Mouse (Mus musculus): ENCODE measurements around the gene Agfg1. TPM values are rescaled to one million over a fixed set of nuclear protein-coding genes. Genes with fewer than 3 reads are reported as not detected.

Agfg1 gene
- total RNA-seq, 1 experiment = 66.6 TPM

- peaks cover 0 to 2% of the 10 kb centered on the region in 2 experiments; a peak in 2 of 4 replicates for H3K4me1 ChIP-seq (ENCODE audit: control insufficient read depth in 2 of 2, insufficient read depth in 2 of 2, low read length in 2 of 2, poor library complexity in 1 of 2)
- in situ Hi-C loops (cut with MboI; ENCODE audit: low sequenced_read_pairs in 2 of 2, unreplicated experiment in 2 of 2) = no loop called here
- DNase-seq (ENCODE audit: low read depth, low spot score) = no peak
- H3K9ac ChIP-seq (ENCODE audit: insufficient read depth, low read depth, low read length, poor library complexity, severe bottlenecking) = no peak overlapping the region
- no peaks in the 10 kb centered on the region for H3K36me3 ChIP-seq (ENCODE audit: control insufficient read depth, insufficient read depth, low read length, poor library complexity, severe bottlenecking)
- H3K4me3 ChIP-seq (ENCODE audit: insufficient read depth in 1 of 2, low read depth in 1 of 2, low read length in 2 of 2, poor library complexity in 1 of 2, severe bottlenecking in 1 of 2) = no peak overlapping the region
- no peak for TF ChIP-seq CHD2 (IDR thresholded peaks at IDR 0.05; ENCODE audit: low read depth, low read length)
- TF ChIP-seq ZNF384 (IDR thresholded peaks at IDR 0.05; ENCODE audit: low read depth, low read length) = no peak
- no peak for TF ChIP-seq HCFC1 (IDR thresholded peaks at IDR 0.05; ENCODE audit: borderline replicate concordance, insufficient read depth, low read length)
- no peak for TF ChIP-seq ZC3H11A (IDR thresholded peaks at IDR 0.05; ENCODE audit: borderline replicate concordance, low read depth, low read length)
- no peak for TF ChIP-seq MAFK (IDR thresholded peaks at IDR 0.05; ENCODE audit: insufficient read depth, low read depth, low read length)
- no peaks in the 10 kb centered on the region for H3K9me3 ChIP-seq (ENCODE audit: control insufficient read depth, insufficient read depth, low read depth, low read length)
- no peak overlapping the region for H3K27ac ChIP-seq (ENCODE audit: insufficient read depth, low read depth, low read length, poor library complexity, severe bottlenecking)
These were observed 4.7 kb upstream of the Agfg1 start for GRCm38 (mm10) chr1:82834572-82834971.

DNA sequence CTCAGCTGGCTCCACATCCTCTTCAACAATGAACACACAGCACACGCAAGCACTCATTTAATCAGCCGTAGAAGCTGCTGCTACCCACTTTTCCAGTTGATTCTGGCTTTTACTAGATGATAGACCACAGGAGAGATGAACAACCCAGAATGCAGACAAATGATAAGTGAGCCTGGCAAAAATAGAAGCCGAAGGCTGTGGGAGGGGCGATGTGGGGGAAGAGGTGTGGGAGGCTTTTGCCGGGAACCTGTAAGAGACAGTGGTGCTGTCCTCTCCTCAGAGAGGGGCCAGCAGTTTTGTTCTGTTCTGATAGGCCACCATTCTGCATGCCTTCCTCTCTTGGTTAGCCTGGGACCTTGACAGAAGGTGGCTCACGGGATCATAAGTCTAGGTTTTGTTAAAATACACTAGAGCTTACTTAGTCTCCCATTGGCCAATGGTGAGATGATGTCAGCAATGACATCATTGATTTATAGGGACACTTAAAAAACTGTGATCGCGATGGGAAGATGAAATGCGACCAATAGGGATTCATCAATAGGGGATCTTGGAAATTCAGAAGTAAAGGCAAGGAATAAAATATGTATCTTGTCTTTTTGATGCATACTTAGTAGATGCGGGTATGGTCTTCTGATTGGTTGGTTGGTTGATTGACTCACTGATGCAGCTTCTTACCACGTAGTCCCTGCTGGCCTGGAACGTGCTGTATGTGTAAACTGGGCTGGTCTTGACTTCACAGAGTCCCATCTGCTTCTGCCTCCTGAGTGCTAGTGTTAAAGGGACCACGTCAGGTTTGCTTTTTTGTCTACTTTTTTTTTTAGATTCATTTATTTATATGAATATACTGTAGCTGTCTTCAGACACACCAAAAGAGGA lies 2.7 kb upstream of the Agfg1 start:
- no peak overlapping the region for H3K27ac ChIP-seq (ENCODE audit: insufficient read depth, low read depth, low read length, poor library complexity, severe bottlenecking)
- TF ChIP-seq ZNF384 (IDR thresholded peaks at IDR 0.05; ENCODE audit: low read depth, low read length) = no peak
- no peak for TF ChIP-seq HCFC1 (IDR thresholded peaks at IDR 0.05; ENCODE audit: borderline replicate concordance, insufficient read depth, low read length)
- TF ChIP-seq ZC3H11A (IDR thresholded peaks at IDR 0.05; ENCODE audit: borderline replicate concordance, low read depth, low read length) = no peak
- TF ChIP-seq MAFK (IDR thresholded peaks at IDR 0.05; ENCODE audit: insufficient read depth, low read depth, low read length) = no peak
- peaks cover 0 to 2% of the 10 kb centered on the region in 2 experiments; a peak in 2 of 4 replicates for H3K4me1 ChIP-seq (ENCODE audit: control insufficient read depth in 2 of 2, insufficient read depth in 2 of 2, low read length in 2 of 2, poor library complexity in 1 of 2)
- no peaks in the 10 kb centered on the region for H3K9me3 ChIP-seq (ENCODE audit: control insufficient read depth, insufficient read depth, low read depth, low read length)
- H3K9ac ChIP-seq (ENCODE audit: insufficient read depth, low read depth, low read length, poor library complexity, severe bottlenecking) = no peak overlapping the region
- DNase-seq (ENCODE audit: low read depth, low spot score) = no peak
- H3K4me3 ChIP-seq (ENCODE audit: insufficient read depth in 1 of 2, low read depth in 1 of 2, low read length in 2 of 2, poor library complexity in 1 of 2, severe bottlenecking in 1 of 2) = no peak overlapping the region
- in situ Hi-C loops (cut with MboI; ENCODE audit: low sequenced_read_pairs in 2 of 2, unreplicated experiment in 2 of 2) = no loop called here
- no peaks in the 10 kb centered on the region for H3K36me3 ChIP-seq (ENCODE audit: control insufficient read depth, insufficient read depth, low read length, poor library complexity, severe bottlenecking)

GRCm38 (mm10) chr1:82837579-82837978 lies 1.7 kb upstream of the Agfg1 start:
- no peak overlapping the region for H3K4me3 ChIP-seq (ENCODE audit: insufficient read depth in 1 of 2, low read depth in 1 of 2, low read length in 2 of 2, poor library complexity in 1 of 2, severe bottlenecking in 1 of 2)
- peaks cover 2 to 3% of the 10 kb centered on the region in 2 experiments; a peak in 2 of 4 replicates for H3K4me1 ChIP-seq (ENCODE audit: control insufficient read depth in 2 of 2, insufficient read depth in 2 of 2, low read length in 2 of 2, poor library complexity in 1 of 2)
- no peak for DNase-seq (ENCODE audit: low read depth, low spot score)
- peaks cover 3% of the 10 kb centered on the region; the same call in 1 of the 2 replicates for H3K36me3 ChIP-seq (ENCODE audit: control insufficient read depth, insufficient read depth, low read length, poor library complexity, severe bottlenecking)
- H3K9ac ChIP-seq (ENCODE audit: insufficient read depth, low read depth, low read length, poor library complexity, severe bottlenecking) = no peak overlapping the region
- H3K27ac ChIP-seq (ENCODE audit: insufficient read depth, low read depth, low read length, poor library complexity, severe bottlenecking) = no peak overlapping the region
- no peak for TF ChIP-seq ZC3H11A (IDR thresholded peaks at IDR 0.05; ENCODE audit: borderline replicate concordance, low read depth, low read length)
- no peak for TF ChIP-seq MAFK (IDR thresholded peaks at IDR 0.05; ENCODE audit: insufficient read depth, low read depth, low read length)
- no peak for TF ChIP-seq CHD2 (IDR thresholded peaks at IDR 0.05; ENCODE audit: low read depth, low read length)
- TF ChIP-seq ZNF384 (IDR thresholded peaks at IDR 0.05; ENCODE audit: low read depth, low read length) = no peak
- TF ChIP-seq HCFC1 (IDR thresholded peaks at IDR 0.05; ENCODE audit: borderline replicate concordance, insufficient read depth, low read length) = no peak
- in situ Hi-C loops (cut with MboI; ENCODE audit: low sequenced_read_pairs in 2 of 2, unreplicated experiment in 2 of 2) = no loop called here
- H3K9me3 ChIP-seq (ENCODE audit: control insufficient read depth, insufficient read depth, low read depth, low read length) = no peaks in the 10 kb centered on the region

DNA sequence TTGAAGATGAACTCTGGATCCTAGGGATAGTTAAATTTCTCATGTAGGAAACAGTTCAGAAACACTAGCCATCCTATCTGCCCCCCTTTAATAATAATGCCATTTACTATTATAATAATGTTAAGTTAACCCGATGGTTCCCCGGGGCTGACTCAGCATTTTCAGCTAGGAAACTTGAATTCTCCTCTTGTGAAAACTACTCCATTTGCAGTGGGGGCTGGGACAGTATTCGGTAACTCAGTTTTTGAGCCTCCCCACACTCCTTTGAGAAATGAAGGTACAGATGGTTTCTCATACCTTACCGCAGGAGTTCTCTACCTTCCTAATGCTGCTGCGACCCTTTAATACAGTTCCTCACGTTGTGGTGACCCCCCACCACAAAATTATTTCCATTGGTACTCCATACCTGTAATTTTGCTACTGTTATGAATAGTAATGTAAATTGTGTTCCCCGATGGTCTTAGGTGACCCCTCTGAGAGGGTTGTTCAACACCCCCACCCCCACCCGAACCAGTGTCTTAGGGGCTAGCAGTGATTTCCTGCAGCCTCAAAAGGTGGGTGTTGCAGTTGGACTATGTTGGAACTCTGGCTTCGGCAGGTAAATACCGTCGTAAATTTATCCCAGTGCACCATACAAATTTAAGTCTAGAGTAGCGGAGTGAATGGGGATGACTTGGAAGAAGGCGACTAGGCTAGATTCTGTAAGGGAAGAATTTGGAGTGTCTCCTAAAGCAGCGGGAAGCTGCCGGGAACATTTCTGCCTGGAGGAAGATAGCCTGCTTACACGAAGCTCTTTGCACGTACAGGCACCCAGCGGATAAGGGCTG lies 601 bp upstream of the Agfg1 start:
- in situ Hi-C loops (cut with MboI; ENCODE audit: low sequenced_read_pairs in 2 of 2, unreplicated experiment in 2 of 2) = no loop called here
- TF ChIP-seq MAFK (IDR thresholded peaks at IDR 0.05; ENCODE audit: insufficient read depth, low read depth, low read length) (peak; percentile 86), CHD2 (IDR thresholded peaks at IDR 0.05; ENCODE audit: low read depth, low read length) (no peak), ZNF384 (IDR thresholded peaks at IDR 0.05; ENCODE audit: low read depth, low read length) (no peak)
- peaks cover 2 to 4% of the 10 kb centered on the region in 2 experiments; a peak in 2 of 4 replicates for H3K4me1 ChIP-seq (ENCODE audit: control insufficient read depth in 2 of 2, insufficient read depth in 2 of 2, low read length in 2 of 2, poor library complexity in 1 of 2)
- no peaks in the 10 kb centered on the region for H3K9me3 ChIP-seq (ENCODE audit: control insufficient read depth, insufficient read depth, low read depth, low read length)
- DNase-seq (ENCODE audit: low read depth, low spot score) = no peak
- peak overlapping the region; percentile 13; the same call in 1 of the 2 replicates for H3K9ac ChIP-seq (ENCODE audit: insufficient read depth, low read depth, low read length, poor library complexity, severe bottlenecking)
- H3K4me3 ChIP-seq (ENCODE audit: insufficient read depth in 1 of 2, low read depth in 1 of 2, low read length in 2 of 2, poor library complexity in 1 of 2, severe bottlenecking in 1 of 2) = peak overlapping the region; percentile 36 to 53; a peak in 3 of 4 replicates
- H3K27ac ChIP-seq (ENCODE audit: insufficient read depth, low read depth, low read length, poor library complexity, severe bottlenecking) = no peak overlapping the region; the same call in 1 of the 2 replicates
- H3K36me3 ChIP-seq (ENCODE audit: control insufficient read depth, insufficient read depth, low read length, poor library complexity, severe bottlenecking) = peaks cover 6% of the 10 kb centered on the region; the same call in 1 of the 2 replicates

Measured in ES-E14 (cell line).